Mouse (Mus musculus) layer of hippocampus, postnatal 14 days (tissue): ENCODE measurements around the gene Cyb5r1. TPM values are rescaled to one million over a fixed set of nuclear protein-coding genes. Genes with fewer than 3 reads are reported as not detected.
"Not testable (repeated sequence)": the region's sequence is repeated elsewhere in the genome, so short reads cannot be mapped to it uniquely, and the experiment has no call there.

Experiments
- DNase-seq, 2 experiments: peaks; one replicate each; pipeline ENCODE4 v3.0.0; 2021 to 2022; ENCODE audit warnings: low spot score in 2 of 2, mixed read lengths in 1 of 2
- total RNA-seq, 2 experiments: library from RNA; stranded (reverse); gene quantifications; 2 replicates each; pipeline ENCODE4 v1.2.3; 2021

The Cyb5r1 gene
- total RNA-seq, 2 experiments from 2014 or later, result 24.0 to 31.4 TPM

- DNase-seq, result no peak
These were observed 8.7 kb downstream of the Cyb5r1 start for GRCm38 (mm10) chr1:134414038-134414437.

DNA sequence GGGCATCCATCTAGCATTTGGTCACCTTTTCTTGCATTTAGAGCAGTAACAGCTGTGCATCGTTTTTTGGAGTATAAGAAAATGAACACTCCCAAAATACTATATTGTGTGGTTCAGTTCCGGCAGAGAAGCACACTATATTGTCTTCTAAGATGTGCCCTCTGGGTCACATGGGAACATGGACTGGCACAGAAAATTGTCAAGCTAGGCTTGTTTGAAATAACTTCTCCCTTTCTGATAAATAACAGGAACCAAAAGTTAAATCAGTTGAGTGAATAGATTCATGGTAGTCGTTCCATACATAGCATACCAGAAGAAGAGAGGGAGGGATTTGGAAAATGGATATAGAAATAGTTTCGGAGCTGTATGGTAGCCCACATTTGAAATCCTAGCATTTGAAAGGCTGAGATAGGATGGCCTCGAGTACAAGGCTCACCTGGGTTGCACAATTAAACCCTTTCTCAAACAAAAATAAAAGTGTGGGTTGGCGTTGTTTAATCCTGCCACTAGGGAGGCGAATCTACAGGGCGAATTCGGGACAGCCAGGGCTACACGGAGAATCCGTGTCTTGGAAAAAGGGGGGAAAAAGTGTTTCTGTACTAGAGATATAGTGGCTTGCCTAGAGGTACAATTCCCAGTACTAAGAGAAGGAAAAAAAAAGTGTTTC lies 9.3 kb downstream of the Cyb5r1 start:
- DNase-seq, result no peak

GRCm38 (mm10) chr1:134415168-134415831 lies 9.9 kb downstream of the Cyb5r1 start, which contains the start of gene Adipor1:
Adipor1 (plus strand) TSS chr1:134415378.
- peak; percentile 94 to 98 for DNase-seq

DNA sequence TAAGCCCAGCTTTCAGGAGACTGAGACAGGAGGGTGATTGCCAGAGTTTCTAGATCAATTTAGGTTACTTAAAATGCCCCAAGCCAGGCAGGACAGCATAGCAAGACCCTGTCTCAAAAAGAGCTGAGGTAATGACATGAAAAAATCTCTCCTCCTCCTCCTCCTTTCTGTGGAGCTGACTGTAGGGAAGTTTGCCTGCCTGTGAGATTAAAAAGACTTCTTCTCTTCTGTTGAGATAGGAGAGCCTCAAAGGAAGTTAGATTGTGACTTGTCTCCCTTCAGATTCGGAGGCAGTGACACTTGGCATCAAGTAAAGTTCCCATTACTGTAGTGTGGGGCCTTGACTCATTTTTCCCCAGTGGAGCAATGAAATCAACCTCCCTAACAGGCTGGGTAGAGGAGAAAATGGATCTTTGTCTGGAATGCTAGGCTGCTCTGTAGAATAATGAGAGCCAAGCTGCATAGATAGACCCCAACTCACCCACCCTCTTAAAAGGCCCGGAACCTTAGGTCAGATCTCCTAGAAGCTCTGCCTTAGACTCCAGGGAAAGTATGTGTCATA lies 13.1 kb downstream of the Cyb5r1 start:
- DNase-seq, result no peak

DNA sequence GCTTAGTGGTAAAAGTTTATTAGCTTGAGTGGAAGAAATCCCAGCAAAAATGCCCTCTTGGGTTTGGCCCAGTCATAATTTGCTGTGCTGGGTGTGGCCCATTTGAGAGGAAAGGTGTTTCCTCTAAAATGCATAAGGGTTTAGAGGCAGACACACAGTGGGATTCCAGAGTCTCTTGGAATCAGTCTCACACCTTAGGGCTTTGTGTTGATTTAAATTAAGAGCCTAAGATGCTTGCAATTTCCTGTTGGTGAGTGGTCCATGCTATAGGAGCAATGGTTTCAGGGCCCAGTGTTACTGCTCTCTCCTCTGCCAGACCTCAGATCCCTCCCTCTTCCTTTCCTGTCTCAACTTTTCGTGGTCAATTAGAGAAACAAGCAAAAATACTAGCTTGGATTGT lies 13.8 kb downstream of the Cyb5r1 start:
- DNase-seq, result no peak

DNA sequence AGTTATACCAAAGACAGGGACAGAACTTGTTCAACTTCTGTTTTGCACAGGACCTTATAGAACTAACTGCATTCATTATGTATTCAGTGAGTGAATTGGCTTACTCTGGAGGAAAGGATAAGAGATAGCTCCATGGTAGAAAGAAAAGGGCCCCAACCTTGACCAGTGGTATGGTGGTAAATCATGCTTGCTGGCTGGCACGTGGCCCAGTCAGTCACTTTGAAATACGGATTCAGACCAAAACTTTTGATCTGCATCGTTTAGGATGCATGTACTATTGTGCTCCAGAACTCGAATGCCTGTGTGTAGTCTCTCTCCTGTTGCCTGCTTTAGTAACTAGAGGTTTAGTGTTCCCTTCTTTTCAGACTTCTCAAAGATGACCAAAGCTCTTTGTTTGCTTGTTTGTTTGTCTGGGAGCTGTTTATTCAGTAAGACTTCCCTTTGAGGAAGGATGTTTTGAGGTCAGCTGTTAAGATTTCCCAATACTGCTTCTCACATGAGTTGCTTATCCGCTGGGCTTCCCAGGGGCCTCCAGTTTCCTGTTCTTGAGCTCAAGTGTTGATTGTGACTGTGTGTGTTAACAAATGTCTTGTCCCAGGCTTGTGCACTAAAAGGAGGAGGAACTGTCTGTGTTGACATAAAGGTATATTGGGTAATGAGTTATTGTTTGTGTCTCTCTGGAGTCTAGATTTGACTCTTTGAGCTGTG lies 14.5 kb downstream of the Cyb5r1 start:
- no peak for DNase-seq

- no peak for DNase-seq
These were observed 18.6 kb downstream of the Cyb5r1 start for GRCm38 (mm10) chr1:134423911-134424310.

DNA sequence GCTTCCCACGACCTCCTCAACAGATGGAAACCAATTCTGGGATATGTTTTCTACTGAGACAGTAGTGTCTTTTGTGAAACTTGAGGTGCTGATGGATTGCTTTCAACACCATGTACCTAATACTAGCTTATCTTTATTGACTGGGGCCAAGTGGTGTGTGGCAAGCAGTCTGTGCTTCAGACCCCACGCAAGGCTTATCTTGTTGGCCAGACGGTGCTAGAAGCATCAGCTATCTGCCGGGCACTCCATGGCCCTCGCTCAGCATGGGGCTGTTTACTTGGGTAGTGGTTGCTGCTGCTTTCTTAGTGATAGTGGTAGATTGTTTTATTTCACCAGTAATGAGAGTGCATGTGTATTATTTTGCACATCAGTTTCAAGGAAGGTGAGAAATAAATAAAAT lies 20.9 kb downstream of the Cyb5r1 start:
- no peak for DNase-seq

GRCm38 (mm10) chr1:134433002-134433401 lies 27.6 kb downstream of the Cyb5r1 start:
- DNase-seq, result no peak

- no peak for DNase-seq
These were observed 28.1 kb downstream of the Cyb5r1 start for GRCm38 (mm10) chr1:134433473-134433872.

DNA sequence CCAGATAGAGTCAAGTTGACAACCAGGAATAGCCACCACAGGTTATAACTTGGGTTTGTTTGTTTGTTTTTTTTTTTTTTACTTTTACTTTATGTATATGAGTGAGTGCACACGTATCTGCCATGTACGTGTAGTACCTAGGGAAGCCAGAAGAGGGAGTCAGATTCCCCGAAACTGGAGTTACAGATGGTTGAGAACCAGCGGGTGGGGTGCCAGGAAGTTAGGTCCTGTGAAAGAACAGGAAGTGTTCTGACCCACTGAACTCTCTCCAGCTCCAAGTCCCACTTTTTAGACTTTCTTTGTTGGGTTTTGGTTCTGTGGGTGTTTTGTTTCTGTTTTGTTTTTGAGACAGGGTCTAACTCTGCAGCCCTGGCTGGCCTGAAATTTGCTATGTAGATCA lies 30.1 kb downstream of the Cyb5r1 start:
- no peak for DNase-seq

DNA sequence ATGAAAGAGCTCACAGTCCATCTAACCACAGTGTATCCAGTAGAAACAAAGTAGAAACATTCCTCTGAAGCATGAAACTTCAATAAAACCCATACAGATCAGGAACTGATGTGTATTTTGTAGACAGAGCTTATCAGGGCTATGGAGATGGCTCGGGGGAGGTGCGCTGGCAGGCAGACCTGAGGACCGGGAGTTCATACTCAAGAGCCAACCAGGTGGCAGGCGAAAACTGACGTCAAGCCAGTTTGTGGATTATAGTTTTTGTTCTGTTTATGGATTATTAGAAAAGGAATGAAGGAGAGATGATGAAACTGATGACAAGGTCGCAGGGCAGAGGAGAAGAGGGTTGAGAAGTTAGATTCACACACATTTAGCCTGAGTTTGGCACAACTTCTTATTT lies 35.1 kb downstream of the Cyb5r1 start:
- no peak for DNase-seq

DNA sequence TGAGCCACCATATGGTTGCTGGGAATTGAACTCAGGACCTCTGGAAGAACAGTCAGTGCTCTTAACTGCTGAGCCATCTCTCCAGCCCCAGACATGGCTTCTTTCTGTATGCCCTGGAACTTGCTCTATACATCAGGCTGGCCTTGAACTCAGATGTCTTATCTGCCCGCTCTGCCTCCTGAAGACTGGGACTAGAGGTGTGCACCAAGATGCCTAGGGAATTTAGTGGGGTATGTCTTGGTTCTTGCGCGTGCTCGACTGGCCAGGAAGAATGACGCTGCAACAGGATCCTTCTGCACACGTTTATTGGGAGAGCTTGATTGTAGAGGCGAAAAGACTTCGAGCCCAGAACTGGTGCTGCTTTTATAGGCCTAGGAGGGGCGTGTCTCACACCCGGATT lies 36.4 kb downstream of the Cyb5r1 start:
- DNase-seq, result not testable (repeated sequence)

- DNase-seq, result no peak
These were observed 37.0 kb downstream of the Cyb5r1 start for GRCm38 (mm10) chr1:134442394-134442793.

DNA sequence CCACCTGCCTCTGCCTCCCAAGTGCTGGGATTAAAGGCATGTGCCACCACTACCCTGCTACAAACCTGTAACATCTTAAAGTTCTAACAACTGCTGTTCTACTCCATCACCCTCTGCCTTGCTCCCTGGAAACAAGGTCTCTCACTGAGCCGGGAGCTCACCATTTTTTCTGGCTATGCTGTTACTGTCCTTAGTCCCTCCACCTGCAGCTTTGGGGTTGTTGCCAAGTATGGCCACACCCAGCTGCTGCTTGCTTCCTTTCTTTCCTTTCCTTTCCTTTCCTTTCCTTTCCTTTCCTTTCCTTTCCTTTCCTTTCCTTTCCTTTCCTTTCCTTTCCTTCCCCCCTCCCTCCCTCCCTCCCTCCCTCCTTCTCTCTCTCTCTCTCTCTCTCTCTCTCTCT lies 37.9 kb downstream of the Cyb5r1 start:
- not testable (repeated sequence) for DNase-seq

DNA sequence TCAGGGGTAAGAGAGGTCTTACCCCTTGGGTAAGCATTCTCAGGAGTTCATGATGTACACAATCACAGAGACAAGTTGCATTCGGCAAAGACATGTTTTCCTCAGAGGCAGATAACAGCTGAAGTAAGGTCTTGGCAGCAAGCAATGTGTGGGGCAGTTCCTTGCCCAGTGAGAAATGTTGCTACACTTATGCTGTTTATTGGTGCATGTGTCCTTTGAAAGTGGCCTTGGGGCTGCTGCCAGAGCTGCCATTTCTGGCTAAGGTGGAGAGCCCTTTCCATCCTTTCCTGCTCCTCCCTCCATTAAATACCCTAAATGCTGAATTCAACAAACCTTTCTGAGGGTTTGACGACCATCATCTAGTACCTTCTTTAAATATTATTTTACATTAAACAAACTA lies 40.1 kb downstream of the Cyb5r1 start:
- no peak for DNase-seq

DNA sequence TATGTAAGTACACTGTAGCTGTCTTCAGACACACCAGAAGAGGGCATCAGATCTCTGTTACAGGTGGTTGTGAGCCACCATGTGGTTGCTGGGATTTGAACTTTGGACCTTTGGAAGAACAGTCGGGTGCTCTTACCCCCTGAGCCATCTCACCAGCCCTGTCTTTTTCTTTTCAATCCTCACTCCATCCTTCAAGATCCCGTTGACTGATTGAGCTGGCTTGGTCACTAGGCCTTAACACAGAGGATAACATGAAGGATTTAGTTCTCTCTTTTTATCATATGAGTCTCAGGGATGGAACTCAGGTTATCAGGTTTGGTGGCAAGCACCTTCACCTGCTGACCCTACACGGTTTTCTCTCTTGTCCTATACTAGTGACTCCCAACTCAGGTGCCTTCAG lies 43.2 kb downstream of the Cyb5r1 start:
- not testable (repeated sequence) for DNase-seq

GRCm38 (mm10) chr1:134450201-134450600 lies 44.8 kb downstream of the Cyb5r1 start:
- DNase-seq, result no peak

DNA sequence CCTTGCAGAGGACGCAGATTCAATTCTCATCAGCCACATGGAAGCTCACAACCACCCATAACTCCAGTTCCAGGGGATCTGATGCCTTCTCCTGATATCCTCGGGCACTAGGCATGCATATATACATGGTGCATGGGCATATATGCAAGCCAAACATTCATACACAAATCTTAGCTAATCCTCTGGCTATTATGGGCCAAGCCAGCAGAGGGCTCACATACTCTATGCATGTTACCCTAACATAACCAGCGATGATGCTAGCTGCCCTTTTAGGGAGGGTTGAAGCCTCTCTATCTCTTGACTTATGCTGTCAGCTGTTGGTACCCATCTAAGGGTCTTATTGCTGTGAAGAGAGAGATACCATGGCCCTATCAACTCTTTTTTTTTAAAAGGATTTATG lies 45.6 kb downstream of the Cyb5r1 start:
- peak; percentile 7 to 29 for DNase-seq

- peak; percentile 94 for DNase-seq
These were observed 49.8 kb downstream of the Cyb5r1 start, which contains the start of gene Klhl12 for GRCm38 (mm10) chr1:134454904-134455824. Klhl12 (plus strand) TSS chr1:134455531.

DNA sequence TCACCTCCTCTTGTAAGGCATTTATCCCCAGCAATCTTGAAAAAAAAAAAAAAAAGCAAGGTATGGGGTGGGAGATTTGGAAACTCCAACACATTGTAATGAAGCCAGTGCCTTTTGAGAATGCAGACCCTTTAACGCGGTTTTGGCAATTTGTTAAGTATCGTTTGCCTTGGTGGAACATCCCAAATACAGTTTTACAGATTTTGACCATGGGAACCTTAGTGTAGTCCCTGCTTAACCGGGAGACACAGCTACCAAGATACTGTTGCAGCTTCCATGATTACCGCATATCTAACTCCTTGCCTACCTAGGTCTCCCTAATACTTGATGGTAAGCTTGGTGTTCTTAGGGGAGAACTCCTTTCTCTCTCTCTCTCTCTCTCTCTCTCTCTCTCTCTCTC lies 50.7 kb downstream of the Cyb5r1 start:
- no peak for DNase-seq
